Mouse (Mus musculus) naive thymus-derived CD4-positive, alpha-beta T cell, adult 2 months (primary cell): ENCODE data around the gene Afg1l.

Experiments
- DNase-seq: peaks from one replicate; pipeline ENCODE4 v3.0.0-alpha.2; 2011; ENCODE audit warnings: low read depth

The Afg1l gene

GRCm38 (mm10) chr10:42297954-42298353, 180.4 kb downstream of the Afg1l start:
- peak; percentile 50 for DNase-seq

GRCm38 (mm10) chr10:42297109-42297508, 181.3 kb downstream of the Afg1l start:
- DNase-seq = no peak

- no peak for DNase-seq
Measured at GRCm38 (mm10) chr10:42296559-42296958, 181.8 kb downstream of the Afg1l start.

GRCm38 (mm10) chr10:42295028-42295427, 183.3 kb downstream of the Afg1l start:
- DNase-seq = peak; percentile 78

GRCm38 (mm10) chr10:42294392-42294791, 184.0 kb downstream of the Afg1l start:
- no peak for DNase-seq

- DNase-seq = no peak
Measured at GRCm38 (mm10) chr10:42293877-42294276, 184.5 kb downstream of the Afg1l start.

GRCm38 (mm10) chr10:42291360-42291759, 187.0 kb downstream of the Afg1l start:
- DNase-seq = peak; percentile 77

- DNase-seq = no peak
Measured at GRCm38 (mm10) chr10:42287666-42288065, 190.7 kb downstream of the Afg1l start.

- no peak for DNase-seq
Measured at GRCm38 (mm10) chr10:42278307-42278850, 200.0 kb downstream of the Afg1l start.

GRCm38 (mm10) chr10:42277476-42278306, 200.7 kb downstream of the Afg1l start:
- DNase-seq = peak; percentile 99

GRCm38 (mm10) chr10:42276507-42277345, 201.6 kb downstream of the Afg1l start, which contains the start of gene Foxo3:
Gene Foxo3 (minus strand): TSS chr10:42276755.
- peak; percentile 95 for DNase-seq

GRCm38 (mm10) chr10:42275871-42276501, 202.4 kb downstream of the Afg1l start:
- DNase-seq = no peak

- peak; percentile 71 for DNase-seq
Measured at GRCm38 (mm10) chr10:42275401-42275870, 202.9 kb downstream of the Afg1l start.

- peak; percentile 46 for DNase-seq
Measured at GRCm38 (mm10) chr10:42274712-42275400, 203.5 kb downstream of the Afg1l start.

- DNase-seq = peak; percentile 75
Measured at GRCm38 (mm10) chr10:42273760-42274691, 204.3 kb downstream of the Afg1l start.

GRCm38 (mm10) chr10:42273403-42273759, 205.0 kb downstream of the Afg1l start:
- DNase-seq = no peak

GRCm38 (mm10) chr10:42271454-42272230, 206.7 kb downstream of the Afg1l start:
- no peak for DNase-seq

GRCm38 (mm10) chr10:42270277-42271083, 207.9 kb downstream of the Afg1l start:
- DNase-seq = peak; percentile 72
